Mouse (Mus musculus): ENCODE measurements around the gene Olfr418. TPM values are rescaled to one million over a fixed set of nuclear protein-coding genes. Genes with fewer than 3 reads are reported as not detected.
"Not testable (repeated sequence)": the region's sequence is repeated elsewhere in the genome, so short reads cannot be mapped to it uniquely, and the experiment has no call there.

Gene Olfr418
- polyA plus RNA-seq (2015; fragmentation: Nextera tagmentation; extraction: Ambion mirVana), result not detected in 2 replicates

DNA sequence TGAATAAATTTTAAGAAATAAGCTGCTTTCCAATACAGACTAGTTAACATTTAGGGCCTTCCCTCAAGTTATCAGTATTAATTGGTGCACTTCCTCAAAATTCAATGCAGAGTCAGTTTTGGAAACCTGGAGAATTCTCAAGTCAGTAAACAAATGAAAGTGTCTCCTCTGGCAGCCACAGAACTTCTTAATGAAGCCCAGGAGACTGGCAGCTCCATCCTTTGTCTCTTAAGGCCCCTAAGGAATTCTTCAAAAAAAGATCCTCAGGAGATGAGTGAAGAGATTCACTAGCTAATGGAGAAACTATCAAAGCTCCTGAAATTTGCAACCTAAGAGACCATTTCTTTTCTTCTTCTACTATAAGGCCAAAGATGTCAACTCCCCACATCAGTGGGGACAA is at the start of gene Olfr418:
Gene Olfr418, plus strand, starts transcription at position 301 of the 400 bp plus-strand sequence.
- DNase-seq (ENCODE audit: low spot score), result no peak

DNA sequence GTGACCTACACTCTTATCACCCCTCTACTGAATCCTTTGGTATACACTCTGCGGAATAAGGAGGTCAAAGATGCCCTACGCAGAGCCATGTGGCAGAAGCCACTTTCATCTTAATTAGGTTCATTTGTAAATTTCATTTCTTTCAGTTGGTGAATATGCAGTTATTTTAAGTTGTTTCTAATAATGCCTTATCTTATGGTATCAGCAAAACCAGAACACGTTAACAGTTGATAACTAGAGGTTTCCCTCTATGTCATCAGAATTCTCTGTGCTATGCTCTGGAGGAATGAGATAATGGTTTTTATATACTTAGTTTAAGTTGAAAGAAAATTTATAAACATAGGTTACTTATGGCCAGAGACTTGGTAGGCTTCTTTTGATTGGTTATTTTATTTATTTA is 49.3 kb upstream of the Olfr418 start:
- no peak for DNase-seq (ENCODE audit: low spot score)

DNA sequence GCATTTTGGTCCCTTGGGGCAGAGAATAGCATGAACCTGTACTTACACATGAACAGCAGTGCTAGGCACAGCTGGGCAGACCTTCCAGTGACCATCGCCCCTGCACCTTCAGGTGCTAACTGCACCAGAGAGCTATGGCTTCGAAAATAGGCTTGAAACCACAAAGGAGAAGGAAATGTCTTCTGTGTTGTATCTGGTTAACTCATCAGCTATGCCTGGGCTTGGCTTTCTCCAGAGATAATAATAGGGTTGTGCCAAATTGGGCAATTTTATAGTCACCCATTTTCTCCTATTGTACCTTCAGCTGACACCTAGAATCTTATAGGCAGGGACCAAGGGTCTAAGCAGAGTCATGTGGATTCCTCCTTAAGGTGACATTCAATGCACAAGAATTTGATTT is 38.7 kb upstream of the Olfr418 start, which contains the start of gene Fcer1a:
Gene Fcer1a, minus strand, starts transcription at position 134 of the 400 bp plus-strand sequence.
- no peak for DNase-seq (ENCODE audit: low spot score)

DNA sequence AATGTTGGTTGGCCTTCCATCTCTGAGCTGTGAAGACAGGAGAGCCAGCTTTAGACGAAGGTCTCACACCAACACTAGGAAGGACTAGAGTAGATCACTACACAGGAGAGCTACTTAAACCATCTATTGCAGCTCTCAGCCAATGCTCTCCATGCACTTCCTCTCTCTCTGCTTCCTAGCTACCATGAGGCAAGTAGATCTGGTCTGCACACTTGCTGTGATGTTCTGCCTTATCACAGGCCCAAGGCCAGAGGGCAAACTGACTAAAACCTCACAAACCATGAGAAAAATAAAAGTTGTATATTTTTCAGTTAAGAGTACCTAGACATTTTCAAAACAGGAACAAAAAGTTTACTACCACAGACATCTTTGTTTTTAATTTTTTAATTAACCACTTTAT is 28.8 kb upstream of the Olfr418 start:
- not testable (repeated sequence) for DNase-seq (ENCODE audit: low spot score)

DNA sequence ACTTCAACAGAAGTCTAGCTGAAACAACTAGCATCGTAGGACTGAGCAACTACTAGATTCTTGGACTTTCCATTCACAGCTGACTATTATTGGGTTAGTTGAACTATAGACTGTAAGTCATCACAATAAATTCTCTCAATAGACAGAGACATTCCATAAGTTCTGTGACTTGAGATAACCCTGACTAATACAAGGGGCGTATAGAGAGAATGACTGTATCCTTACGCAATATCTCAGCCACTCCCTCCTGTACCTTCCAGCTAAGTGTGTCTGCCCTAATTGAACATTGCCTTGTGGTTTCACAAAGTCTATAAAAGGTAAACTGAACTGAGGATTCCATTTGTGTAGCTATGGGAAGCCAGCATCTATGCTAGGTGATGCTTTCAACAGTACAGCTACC is 15.9 kb upstream of the Olfr418 start:
- no peak for DNase-seq (ENCODE audit: low spot score)

DNA sequence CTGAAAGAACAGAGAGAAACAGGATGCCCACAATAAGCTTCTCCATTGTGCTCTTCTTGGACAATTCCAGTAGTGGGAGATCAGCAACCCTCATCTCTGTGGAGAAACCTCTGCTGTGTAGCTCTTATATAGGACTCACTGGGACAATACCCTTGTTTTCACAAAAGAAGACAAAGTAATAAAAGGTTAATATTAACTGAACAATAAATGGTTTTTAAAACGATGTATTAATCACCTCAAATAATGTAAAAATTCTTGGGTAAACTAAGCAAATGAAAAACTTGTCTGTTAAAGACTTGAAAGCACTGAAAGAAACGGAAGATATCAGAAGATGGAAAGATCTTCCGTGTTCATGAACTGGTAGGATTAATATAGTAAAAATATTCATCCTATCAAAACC is 11.9 kb downstream of the Olfr418 start, which contains the start of gene Mptx2:
Gene Mptx2, minus strand, starts transcription at position 101 of the 400 bp plus-strand sequence.
- DNase-seq (ENCODE audit: low spot score), result no peak

DNA sequence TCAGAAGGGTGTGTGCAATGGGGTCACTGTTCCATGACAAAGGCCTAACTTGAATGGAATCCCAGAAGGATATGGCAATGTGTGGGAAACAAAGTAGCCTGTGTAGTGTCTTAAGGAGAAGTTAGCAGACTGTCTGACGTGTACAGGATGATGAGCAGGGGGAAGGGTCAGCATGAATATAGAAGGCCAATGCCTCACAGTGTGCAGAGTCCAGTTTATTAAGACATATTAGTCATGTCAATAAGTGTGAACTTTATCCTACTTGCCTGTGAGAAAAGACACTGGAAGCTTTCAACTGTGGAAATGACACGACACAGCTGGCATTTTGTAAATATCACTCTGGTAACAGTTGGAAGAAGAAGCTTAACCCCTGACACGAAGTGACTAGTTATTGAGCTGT is 37.0 kb downstream of the Olfr418 start:
- not testable (repeated sequence) for DNase-seq (ENCODE audit: low spot score)

DNA sequence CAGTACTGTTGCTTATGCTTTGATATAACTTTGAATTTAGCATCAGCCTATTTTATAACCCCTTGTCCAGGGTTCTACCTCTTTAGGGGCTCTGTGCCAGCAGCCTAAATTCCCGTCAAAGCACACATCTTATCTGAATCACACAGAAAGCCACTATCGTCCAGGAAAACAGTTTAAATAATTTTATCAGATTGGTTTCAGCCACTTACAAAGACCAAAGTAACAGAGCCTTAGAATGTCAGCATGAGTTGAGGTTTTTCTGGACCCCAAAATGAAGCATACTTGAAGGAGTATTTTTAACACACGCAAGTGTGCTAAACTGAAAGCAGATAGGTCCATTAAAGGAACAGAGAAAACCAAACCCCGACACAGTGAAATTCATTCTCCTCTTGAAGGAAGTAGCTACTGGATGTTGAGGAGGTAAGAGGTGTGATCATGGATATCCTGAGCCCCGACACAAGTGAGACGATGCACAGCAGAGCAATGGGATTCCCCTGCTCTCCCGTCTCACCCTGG is 47.8 kb downstream of the Olfr418 start:
- DNase-seq (ENCODE audit: low spot score), result not testable (repeated sequence)

DNA sequence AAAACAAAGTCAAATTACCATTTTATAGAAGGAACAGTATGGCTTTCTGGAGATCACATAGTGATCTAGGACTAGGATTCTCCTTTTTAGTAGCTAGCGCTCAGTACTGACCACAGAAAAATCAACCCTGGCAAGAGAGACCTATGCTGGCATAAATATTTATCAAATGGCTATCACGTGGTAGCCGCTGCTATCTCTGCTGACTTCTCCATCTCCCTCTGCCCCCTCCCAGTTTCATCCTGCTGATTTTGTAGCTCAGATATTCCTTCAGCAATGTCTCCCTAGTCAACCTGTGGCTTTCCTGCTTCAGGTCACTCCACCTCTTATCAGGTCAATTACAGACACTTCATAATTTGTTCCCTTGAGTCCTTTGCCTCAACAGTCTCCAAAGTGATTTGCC is 49.9 kb downstream of the Olfr418 start:
- no peak for DNase-seq (ENCODE audit: low spot score)

DNA sequence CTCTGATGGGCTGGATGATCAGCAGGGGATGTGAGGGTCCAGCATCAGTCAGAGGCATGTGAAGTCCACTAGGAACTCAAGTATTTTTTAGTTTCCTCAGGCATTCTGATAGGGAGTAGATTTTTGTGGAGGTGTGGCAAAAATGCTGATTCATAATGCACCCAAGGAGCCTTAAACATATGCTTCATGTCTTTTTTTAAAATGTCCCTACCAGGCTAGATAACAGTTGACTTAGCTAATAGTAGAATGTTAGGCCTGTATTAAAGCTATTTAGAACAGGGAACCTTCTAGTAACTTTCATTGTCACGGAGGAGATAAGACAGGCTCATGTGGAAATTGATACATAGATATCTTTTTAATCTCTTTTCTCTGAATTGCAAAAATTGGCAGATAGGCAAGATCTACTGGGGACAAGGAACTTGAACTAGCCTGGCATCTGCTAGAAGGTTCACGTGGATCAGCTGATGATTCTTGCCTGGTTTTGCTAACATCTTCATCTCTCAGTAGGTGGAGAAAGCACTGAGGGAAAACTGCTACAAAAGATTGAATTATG is 52.2 kb downstream of the Olfr418 start:
- DNase-seq (ENCODE audit: low spot score), result no peak

DNA sequence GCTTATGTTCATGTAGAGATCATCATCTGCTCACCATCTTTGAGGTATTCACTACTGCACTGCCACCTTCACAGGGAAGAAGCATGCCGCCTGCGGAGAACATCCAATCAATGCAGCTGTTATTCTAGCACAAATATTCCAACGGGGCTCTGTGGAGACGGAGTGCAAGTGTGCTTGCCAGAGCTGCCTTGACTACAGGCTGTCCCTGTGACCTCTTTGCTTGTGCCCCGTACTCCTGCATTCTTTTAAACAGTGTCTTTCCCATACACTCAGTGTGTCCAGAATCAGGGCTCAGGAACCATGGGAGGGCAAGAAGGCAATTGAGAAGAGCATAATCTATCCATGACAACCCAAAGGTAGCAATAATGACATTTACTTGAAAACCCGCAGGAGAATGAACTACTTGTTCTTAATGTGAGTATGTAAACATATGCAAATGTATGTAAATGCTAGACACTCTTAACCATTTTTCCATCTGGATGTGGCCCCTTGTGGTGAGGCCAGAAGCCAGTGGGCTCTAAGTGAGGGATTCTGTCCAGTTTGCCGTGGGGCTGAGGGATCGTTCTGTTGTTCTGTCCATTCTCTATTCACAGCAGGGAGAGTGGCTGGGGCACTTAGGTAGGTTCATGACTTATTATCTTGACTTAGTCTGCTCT is 55.9 kb downstream of the Olfr418 start:
- no peak for DNase-seq (ENCODE audit: low spot score)

DNA sequence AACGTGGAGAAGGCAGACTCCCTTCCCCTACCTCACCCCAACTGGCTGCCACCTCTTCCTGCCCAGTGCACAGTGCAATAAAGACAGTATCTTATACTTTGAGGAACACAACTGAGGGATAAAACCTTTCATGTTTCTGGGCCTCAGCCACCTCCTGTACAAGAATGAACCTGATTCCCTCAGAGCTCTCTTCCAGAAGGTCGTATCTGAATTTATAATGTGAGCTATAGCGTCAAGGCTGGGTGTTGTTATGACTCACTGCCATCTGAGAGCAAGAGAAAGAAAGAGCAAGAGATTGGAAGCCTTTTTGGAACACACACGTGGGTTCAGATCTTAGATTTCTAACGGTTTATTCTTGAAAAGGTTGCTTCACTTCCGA is 56.4 kb downstream of the Olfr418 start:
- no peak for DNase-seq (ENCODE audit: low spot score)

Other genes with a start within 250 kb of the Olfr418 start
- not detected in 2 replicates for gene Olfr1408, start 128.6 kb upstream of the Olfr418 start, polyA plus RNA-seq (2015; fragmentation: Nextera tagmentation; extraction: Ambion mirVana)
- not detected in 2 replicates for gene Olfr1406, start 75.4 kb upstream of the Olfr418 start, polyA plus RNA-seq (2015; fragmentation: Nextera tagmentation; extraction: Ambion mirVana)
- not detected in 2 replicates for gene Olfr218, start 68.2 kb upstream of the Olfr418 start, polyA plus RNA-seq (2015; fragmentation: Nextera tagmentation; extraction: Ambion mirVana)
- gene Olfr1404, start 53.6 kb upstream of the Olfr418 start, polyA plus RNA-seq (2015; fragmentation: Nextera tagmentation; extraction: Ambion mirVana), result not detected in 2 replicates
- gene Fcer1a, start 38.8 kb upstream of the Olfr418 start, polyA plus RNA-seq (2015; fragmentation: Nextera tagmentation; extraction: Ambion mirVana), result 0.18 and 0.21 TPM in 2 replicates
- gene Mptx2, start 11.8 kb downstream of the Olfr418 start, polyA plus RNA-seq (2015; fragmentation: Nextera tagmentation; extraction: Ambion mirVana), result 0.17 TPM in 1 of 2 replicates, not detected in the other
- 1.4 and 2.0 TPM in 2 replicates for gene Ackr1, start 67.7 kb downstream of the Olfr418 start, polyA plus RNA-seq (2015; fragmentation: Nextera tagmentation; extraction: Ambion mirVana)
- 8.5 and 12.0 TPM in 2 replicates for gene Aim2, start 84.9 kb downstream of the Olfr418 start, polyA plus RNA-seq (2015; fragmentation: Nextera tagmentation; extraction: Ambion mirVana)
- 0.26 and 0.42 TPM in 2 replicates for gene Cadm3, start 101.7 kb downstream of the Olfr418 start, polyA plus RNA-seq (2015; fragmentation: Nextera tagmentation; extraction: Ambion mirVana)
- gene Ifi206, start 225.0 kb downstream of the Olfr418 start, polyA plus RNA-seq (2015; fragmentation: Nextera tagmentation; extraction: Ambion mirVana), result 3.7 and 4.0 TPM in 2 replicates